Mouse (Mus musculus) embryonic facial prominence, embryonic 10.5 days (tissue): ENCODE results near the gene Sh2b1. TPM values are rescaled to one million over a fixed set of nuclear protein-coding genes. Genes with fewer than 3 reads are reported as not detected.
"Not testable (repeated sequence)": the region's sequence is repeated elsewhere in the genome, so short reads cannot be mapped to it uniquely, and the experiment has no call there.

Source experiments
- DNase-seq: peaks from one replicate; pipeline ENCODE4 v3.0.0-alpha.2; 2017; ENCODE audit warnings: low spot score
- H3K27ac ChIP-seq: fragments of 300-500 bp; sonication (generic); replicated peaks from 2 replicates; pipeline ENCODE4 v1.5.1; 2016; ENCODE audit warnings: mild to moderate bottlenecking
- H3K27me3 ChIP-seq: fragments of 300-500 bp; sonication (generic); replicated peaks from 2 replicates; pipeline ENCODE4 v1.6.1; 2016; ENCODE audit warnings: low read depth, mild to moderate bottlenecking; ENCODE audit not compliant: poor library complexity, severe bottlenecking
- H3K36me3 ChIP-seq: fragments of 300-500 bp; sonication (generic); replicated peaks from 2 replicates; pipeline ENCODE4 v1.6.1; 2016; ENCODE audit warnings: mild to moderate bottlenecking, moderate library complexity
- H3K4me1 ChIP-seq: fragments of 300-500 bp; sonication (generic); 2 replicates; pipeline ENCODE4 v1.6.1; 2016
- H3K4me3 ChIP-seq: fragments of 300-500 bp; sonication (generic); 2 replicates; pipeline ENCODE4 v1.5.1; 2016; ENCODE audit warnings: mild to moderate bottlenecking, moderate library complexity
- H3K9me3 ChIP-seq: fragments of 300-500 bp; sonication (generic); 2 replicates; pipeline ENCODE4 v1.6.1; 2016; ENCODE audit warnings: mild to moderate bottlenecking
- WGBS: fragments of 180-500 bp; shearing (Covaris S2); methylation state at CpG from one replicate; pipeline ENCODE4 v1.1.7; 2016; 5-methylcytosine and 5-hydroxymethylcytosine counted together
- polyA plus RNA-seq: library from polyadenylated mRNA; unstranded; fragments of >200 nt; fragmentation: Nextera tagmentation; extraction: Ambion mirVana; gene quantifications from 2 replicates; pipeline ENCODE4 v1.2.1, GENCODE M21; 2016

Gene Sh2b1
- polyA plus RNA-seq, 1 experiment from 2014 or later = 54.0 TPM

DNA sequence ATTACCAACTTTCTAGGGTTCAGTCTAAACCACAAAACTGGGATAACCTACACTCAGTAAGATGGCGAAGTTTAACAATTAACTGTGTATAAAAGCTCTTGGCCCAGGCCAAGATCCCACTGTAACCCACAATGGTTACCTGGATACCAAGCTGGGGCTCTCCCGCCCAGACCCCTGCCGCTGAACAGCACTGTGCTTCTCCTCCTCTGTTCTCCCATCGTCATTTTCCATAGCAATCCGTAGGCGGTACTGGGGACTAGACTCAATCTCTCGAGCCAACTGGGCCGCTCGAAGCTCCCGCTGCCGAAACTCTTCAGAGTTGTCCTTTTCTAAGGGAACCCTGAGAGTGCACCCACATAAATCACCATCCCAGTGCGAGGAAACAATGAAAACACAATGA is 22.7 kb upstream of the Sh2b1 start:
- peaks cover 84% of the 10 kb centered on the region for H3K36me3 ChIP-seq
- no peak overlapping the region for H3K4me3 ChIP-seq
- 95% methylated on average over 12 of the region's 12 CpGs for WGBS
- H3K27me3 ChIP-seq = no peaks in the 10 kb centered on the region
- DNase-seq = no peak
- H3K4me1 ChIP-seq = peaks cover 7% of the 10 kb centered on the region
- no peak overlapping the region for H3K27ac ChIP-seq
- H3K9me3 ChIP-seq = no peaks in the 10 kb centered on the region

DNA sequence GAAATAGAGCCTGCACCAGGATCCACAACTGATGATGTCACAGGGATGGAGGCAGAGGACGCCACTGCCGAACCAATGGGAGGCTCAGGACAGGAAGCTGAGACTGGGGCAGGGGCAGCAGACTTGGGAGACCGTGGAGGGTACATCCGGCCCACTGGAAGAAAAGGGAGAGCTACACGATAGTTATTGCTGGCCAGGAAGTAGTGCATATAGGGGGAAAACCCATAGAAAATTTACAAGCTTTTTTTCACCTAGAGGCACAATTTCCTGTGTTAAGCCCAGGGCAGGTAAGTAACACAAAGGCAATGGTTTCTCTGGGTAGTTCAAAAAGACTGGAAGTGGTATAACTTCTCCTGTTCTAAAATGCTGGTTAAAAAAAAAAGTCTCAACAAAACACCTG is 21.3 kb upstream of the Sh2b1 start:
- Histone ChIP-seq H3K4me1 (peaks cover 10% of the 10 kb centered on the region), H3K27me3 (no peaks in the 10 kb centered on the region), H3K9me3 (no peaks in the 10 kb centered on the region), H3K36me3 (peaks cover 99% of the 10 kb centered on the region), H3K27ac (no peak overlapping the region), H3K4me3 (no peak overlapping the region)
- WGBS = 89% methylated on average over 5 of the region's 5 CpGs
- no peak for DNase-seq

DNA sequence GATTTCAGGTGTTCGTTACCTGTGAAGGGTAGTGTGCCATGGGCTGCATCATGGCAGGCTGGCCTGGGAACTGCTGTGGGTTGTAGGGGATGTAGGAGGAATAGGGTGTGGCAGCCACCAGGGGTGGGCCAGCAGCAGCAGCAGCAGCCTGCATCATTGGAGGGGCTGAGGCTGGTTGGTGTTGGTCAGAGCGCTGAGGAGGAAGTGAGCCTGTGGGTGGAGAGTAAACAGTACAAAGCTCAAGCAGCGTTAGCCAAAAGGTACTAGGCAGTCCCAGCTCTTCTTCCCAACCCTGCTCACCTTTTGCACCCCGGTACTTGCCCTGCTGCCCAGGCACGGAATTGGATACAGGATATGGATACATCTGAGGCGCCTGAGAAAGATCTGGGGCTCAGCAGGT is 18.9 kb upstream of the Sh2b1 start:
- Histone ChIP-seq H3K4me3 (no peak overlapping the region), H3K27me3 (no peaks in the 10 kb centered on the region), H3K36me3 (peaks cover 100% of the 10 kb centered on the region), H3K9me3 (no peaks in the 10 kb centered on the region), H3K4me1 (0 out of 2 replicates have a peak, but pooled peaks cover 4% of the 10 kb centered on the region), H3K27ac (no peak overlapping the region)
- WGBS = 86% methylated on average over 6 of the region's 6 CpGs
- no peak for DNase-seq

DNA sequence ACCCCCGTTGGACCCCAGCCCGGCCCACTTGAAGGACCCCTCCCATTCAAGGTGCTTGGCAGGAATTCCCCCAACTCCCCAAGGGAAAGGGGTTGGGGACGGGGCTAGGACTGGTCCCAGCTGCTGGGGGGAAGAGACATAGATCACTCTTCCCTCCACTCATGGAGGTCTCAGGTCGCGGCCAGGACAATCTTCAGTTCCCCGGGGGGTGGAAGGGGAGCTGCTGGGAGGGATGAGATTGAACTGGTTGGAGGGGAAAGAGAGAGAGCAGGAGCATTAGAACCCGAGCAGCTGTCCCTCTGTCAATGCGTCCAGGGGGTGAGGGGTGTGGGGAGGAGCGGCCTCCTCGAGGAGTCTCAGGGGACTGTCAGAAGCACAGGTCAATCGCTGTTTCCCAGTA is 16.7 kb upstream of the Sh2b1 start:
- Histone ChIP-seq H3K27ac (no peak overlapping the region), H3K4me3 (peak overlapping the region; percentile 15; the same call in 1 of the 2 replicates), H3K27me3 (no peaks in the 10 kb centered on the region), H3K4me1 (peaks cover 15% of the 10 kb centered on the region), H3K9me3 (no peaks in the 10 kb centered on the region), H3K36me3 (peaks cover 87% of the 10 kb centered on the region)
- no peak for DNase-seq
- WGBS = 66% methylated on average over 11 of the region's 11 CpGs

DNA sequence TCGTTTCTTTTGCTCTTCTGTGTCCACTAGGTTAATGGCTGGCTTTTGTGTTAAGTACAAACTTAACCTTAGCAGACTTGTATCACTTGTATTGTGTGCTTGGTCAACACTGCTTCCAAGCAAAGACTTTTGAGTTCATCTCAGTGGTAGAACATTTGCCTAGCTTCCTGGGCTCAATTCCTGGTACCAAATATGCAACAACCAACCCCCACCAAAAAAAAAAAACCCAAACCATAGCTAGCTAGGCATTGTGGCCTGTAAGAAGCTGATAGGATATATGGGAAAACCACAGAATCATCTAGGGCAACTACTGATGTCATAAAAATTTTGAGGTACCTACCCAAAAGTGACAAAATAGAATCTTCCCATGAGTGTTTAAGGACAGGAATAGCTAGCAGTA is 15.8 kb upstream of the Sh2b1 start:
- no peak overlapping the region for H3K27ac ChIP-seq
- 88% methylated on average over 1 of the region's 1 CpGs for WGBS
- DNase-seq = no peak
- H3K27me3 ChIP-seq = no peaks in the 10 kb centered on the region
- H3K9me3 ChIP-seq = no peaks in the 10 kb centered on the region
- H3K4me1 ChIP-seq = peaks cover 15% of the 10 kb centered on the region
- no peak overlapping the region for H3K4me3 ChIP-seq
- H3K36me3 ChIP-seq = peaks cover 77% of the 10 kb centered on the region

DNA sequence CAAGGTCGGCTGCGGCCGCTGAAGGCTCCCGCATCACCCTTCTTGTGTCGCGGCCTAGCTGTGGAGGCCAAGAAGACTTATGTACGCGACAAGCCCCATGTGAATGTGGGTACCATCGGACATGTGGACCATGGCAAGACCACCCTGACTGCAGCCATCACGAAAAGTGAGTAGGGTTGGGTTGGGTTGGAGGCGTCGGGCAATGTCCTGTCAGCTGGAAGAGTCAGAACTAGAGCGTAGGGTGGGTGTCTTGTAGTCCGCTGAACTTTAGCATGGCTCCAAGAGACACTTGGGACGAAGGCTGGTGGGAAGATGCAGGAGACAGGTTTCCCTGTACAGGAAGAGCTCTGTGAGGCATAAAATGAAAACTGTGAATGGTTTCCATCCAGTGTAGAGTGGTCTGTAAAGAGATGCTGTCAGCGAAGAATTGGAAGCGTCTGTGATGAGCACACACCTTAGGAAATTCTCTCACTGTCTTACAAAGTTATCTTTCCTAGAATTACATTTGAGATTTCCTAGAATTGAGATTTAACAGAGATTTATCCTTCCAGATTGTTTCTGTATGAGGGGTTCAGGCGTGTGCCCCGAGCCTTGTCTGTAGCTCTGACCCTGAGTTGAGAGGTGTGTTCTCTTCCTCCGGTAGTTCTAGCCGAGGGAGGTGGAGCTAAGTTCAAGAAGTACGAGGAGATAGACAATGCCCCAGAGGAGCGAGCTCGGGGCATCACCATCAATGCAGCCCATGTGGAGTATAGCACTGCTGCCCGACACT is 12.6 kb upstream of the Sh2b1 start:
- Histone ChIP-seq H3K36me3 (peaks cover 45% of the 10 kb centered on the region), H3K4me3 (peak overlapping the region; percentile 81), H3K4me1 (peaks cover 20% of the 10 kb centered on the region), H3K27ac (peak overlapping the region; percentile 82)
- WGBS = 19% methylated on average over 25 of the region's 25 CpGs
- H3K9me3 ChIP-seq, DNase-seq, H3K27me3 ChIP-seq: not testable (repeated sequence)

DNA sequence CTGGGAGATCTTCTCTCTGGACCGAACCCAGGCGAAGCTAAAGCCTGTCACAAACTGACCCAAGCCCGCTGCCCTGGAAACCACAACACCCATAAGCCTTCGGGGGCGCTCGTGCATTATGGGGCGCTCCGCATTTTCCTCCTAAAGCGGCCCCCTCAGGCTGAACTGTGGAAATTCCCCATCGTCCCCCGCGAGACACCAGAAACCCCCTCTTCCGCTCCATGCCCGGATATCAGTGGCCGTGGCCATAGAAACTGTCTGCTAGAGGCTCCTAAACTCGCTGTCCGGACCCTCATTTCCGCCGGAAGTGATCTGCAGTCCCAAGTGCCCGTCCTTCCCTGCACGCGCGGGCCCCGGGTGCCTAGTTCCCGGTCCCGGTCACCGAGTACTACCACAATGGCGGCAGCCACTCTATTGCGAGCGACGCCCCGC is 11.8 kb upstream of the Sh2b1 start, which contains the start of gene Tufm:
Tufm (plus strand) TSS at position 310 of the 432 bp plus-strand sequence.
- no peaks in the 10 kb centered on the region for H3K27me3 ChIP-seq
- H3K4me1 ChIP-seq = peaks cover 21% of the 10 kb centered on the region
- no peaks in the 10 kb centered on the region for H3K9me3 ChIP-seq
- peaks cover 38% of the 10 kb centered on the region for H3K36me3 ChIP-seq
- peak; percentile 98 for DNase-seq
- H3K4me3 ChIP-seq = peak within 1 kb of the TSS; percentile 81
- peak within 1 kb of the TSS; percentile 82 for H3K27ac ChIP-seq
- under 1% methylated on average over 32 of the region's 32 CpGs for WGBS

DNA sequence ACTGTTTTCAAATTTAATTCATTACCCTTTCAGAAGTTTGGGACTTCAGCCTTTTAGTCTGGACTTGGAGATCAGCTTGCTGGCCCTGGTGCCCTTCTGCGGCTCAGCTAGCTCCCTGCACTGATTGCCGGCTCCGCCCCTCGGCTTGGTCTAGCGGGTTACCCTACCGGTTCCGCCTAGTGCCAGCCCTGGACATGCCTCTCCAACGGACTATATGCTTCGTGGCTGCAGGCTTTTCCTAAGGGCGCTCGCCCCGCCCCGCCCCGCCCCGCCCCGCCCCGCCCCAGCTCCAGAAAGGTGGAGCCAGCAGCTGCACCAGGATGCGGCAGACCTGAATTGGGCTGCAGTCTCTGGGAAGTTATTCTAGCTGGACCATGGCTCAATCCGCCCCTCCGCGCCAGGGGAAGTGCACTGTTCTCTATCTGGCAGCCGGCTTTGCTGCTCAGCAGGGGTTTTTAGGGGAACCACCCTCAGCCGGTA is 7.2 kb upstream of the Sh2b1 start:
- peak overlapping the region; percentile 73 for H3K27ac ChIP-seq
- DNase-seq = peak; percentile 93
- H3K4me3 ChIP-seq = peak overlapping the region; percentile 54
- no peaks in the 10 kb centered on the region for H3K27me3 ChIP-seq
- H3K9me3 ChIP-seq = peaks cover 3% of the 10 kb centered on the region; the same call in 1 of the 2 replicates
- WGBS = under 1% methylated on average over 23 of the region's 23 CpGs
- H3K4me1 ChIP-seq = peaks cover 11% of the 10 kb centered on the region
- no peaks in the 10 kb centered on the region for H3K36me3 ChIP-seq

DNA sequence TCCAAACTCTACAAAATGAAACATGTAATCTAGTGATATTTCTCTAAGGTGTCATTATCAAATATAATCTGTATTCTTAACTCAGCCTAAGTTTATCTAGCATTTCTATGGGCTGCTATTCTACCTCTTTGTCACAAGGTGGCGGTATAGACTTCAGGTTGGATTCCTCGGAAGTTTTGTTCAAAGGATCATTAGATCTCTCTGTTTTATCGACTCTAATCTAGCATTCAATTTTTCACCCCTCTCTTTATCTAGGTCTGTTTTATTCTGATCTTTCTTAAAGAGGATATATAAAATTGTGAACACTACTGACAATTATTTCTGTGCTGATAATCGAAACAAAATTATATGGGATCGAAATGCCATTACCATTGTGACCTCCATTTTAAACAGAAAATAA is 6.5 kb upstream of the Sh2b1 start:
- Histone ChIP-seq H3K4me3 (no peak overlapping the region; the same call in 1 of the 2 replicates), H3K27me3 (no peaks in the 10 kb centered on the region), H3K4me1 (peaks cover 11% of the 10 kb centered on the region), H3K36me3 (no peaks in the 10 kb centered on the region), H3K9me3 (peaks cover 3% of the 10 kb centered on the region; the same call in 1 of the 2 replicates), H3K27ac (no peak overlapping the region)
- DNase-seq = no peak
- WGBS = 27% methylated on average over 5 of the region's 5 CpGs

DNA sequence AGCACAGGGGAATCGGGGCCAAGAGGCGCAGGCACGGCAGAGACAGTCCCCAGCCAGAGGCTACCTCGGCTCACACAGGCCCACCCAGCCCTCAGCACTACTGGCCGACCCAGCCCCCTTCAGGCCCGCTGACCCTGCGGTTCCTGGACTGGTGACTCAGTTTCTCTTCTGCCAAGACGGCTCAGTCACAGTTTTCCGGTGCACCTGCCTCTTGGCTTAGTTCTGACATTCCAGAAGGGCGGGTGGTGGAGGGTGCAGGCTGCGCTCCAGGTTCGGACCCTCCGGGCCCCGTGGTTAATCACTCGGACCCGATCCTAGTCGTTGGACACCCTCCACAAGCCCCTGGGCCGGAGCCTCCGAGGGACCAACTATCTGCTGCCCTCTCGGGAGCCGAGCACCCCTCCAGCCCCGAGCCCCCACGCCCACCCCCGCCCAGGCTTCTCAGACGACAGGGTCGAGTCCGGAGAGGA is 703 bp downstream of the Sh2b1 start:
- H3K4me1 ChIP-seq = peaks cover 26% of the 10 kb centered on the region
- H3K27me3 ChIP-seq = no peaks in the 10 kb centered on the region
- H3K9me3 ChIP-seq = no peaks in the 10 kb centered on the region
- 4% methylated on average over 27 of the region's 27 CpGs for WGBS
- no peak for DNase-seq
- H3K27ac ChIP-seq = peak overlapping the region; percentile 97
- H3K36me3 ChIP-seq = peaks cover 37% of the 10 kb centered on the region
- peak overlapping the region; percentile 97 for H3K4me3 ChIP-seq

DNA sequence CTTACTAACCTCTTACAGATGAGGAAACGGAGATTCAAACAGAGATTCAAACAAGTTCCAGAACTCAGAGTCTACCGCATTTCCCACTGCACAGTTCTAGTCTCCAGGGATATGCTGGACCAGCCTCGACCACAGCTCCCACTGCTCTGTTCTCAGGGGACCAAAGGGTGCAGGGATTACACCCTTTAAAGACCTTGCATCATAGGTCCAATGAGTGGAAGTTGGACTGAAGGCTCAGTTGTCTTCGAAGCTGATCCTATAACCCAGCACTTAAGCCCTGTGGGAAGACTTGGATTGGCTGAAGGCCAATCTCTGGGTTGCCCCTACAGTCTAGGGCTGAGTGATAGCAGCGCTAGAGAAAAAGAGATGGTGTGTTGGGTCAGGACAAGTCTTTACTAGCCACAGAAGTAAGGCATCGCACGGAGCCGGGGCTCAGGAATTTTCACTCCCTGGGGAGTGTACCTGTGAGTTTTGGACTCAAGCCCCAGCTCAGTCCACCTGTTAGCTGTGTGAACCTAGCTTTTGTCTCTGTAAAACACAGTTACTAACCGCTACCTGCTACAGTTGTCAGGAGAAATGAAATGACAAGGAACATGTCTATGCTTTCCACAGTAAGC is 1.6 kb downstream of the Sh2b1 start:
- Histone ChIP-seq H3K4me3 (peak overlapping the region; percentile 97), H3K4me1 (peaks cover 26% of the 10 kb centered on the region), H3K9me3 (no peaks in the 10 kb centered on the region), H3K36me3 (peaks cover 46% of the 10 kb centered on the region), H3K27ac (no peak overlapping the region), H3K27me3 (no peaks in the 10 kb centered on the region)
- 88% methylated on average over 9 of the region's 9 CpGs for WGBS
- DNase-seq = no peak

DNA sequence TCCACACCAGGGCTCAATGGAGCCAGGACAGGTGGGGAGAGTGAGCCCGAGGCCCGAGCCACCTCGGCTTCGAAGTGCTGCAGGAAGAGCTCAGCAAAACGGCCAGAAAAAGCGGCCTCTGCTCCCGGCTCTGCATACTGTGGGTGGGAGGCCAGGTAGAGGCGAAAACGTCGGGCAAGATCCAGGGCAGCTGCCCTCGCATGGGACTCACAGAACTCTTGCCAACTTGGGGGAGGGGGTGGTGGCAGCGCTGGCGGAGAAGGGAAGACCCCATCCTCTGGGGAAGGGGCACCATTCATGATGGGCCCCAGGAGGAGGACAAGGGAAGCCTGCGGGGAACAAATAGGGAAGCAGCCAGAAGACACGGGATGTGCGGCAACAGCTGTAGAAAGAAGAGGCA is 2.5 kb downstream of the Sh2b1 start:
- H3K36me3 ChIP-seq = peaks cover 55% of the 10 kb centered on the region

More for the DNA sequence above, 2.5 kb downstream of the Sh2b1 start:
- no peak for DNase-seq
- H3K27ac ChIP-seq = no peak overlapping the region
- 0 out of 2 replicates have a peak overlapping the region, but pooled peaks have one; percentile 6 for H3K4me3 ChIP-seq
- WGBS = 94% methylated on average over 16 of the region's 16 CpGs
- H3K9me3 ChIP-seq = no peaks in the 10 kb centered on the region
- H3K27me3 ChIP-seq = no peaks in the 10 kb centered on the region
- H3K4me1 ChIP-seq = peaks cover 26% of the 10 kb centered on the region
